Mouse (Mus musculus) embryonic facial prominence, embryonic 14.5 days (tissue): ENCODE data around the gene Ankrd35. TPM values are rescaled to one million over a fixed set of nuclear protein-coding genes. Genes with fewer than 3 reads are reported as not detected.
"Not testable (repeated sequence)": the region's sequence is repeated elsewhere in the genome, so short reads cannot be mapped to it uniquely, and the experiment has no call there.

Experiments used
- ATAC-seq: fragments of 200-750 bp; cut with Nextera tagmentation; 2 replicates; pipeline ENCODE4 v1.8.0; 2017; ENCODE audit warnings: low read depth, moderate number of reproducible peaks, moderate TSS enrichment
- DNase-seq: peaks from one replicate; pipeline ENCODE4 v3.0.0-alpha.2; 2015; ENCODE audit warnings: low spot score
- H3K27ac ChIP-seq: fragments of 300-500 bp; sonication (generic); replicated peaks from 2 replicates; pipeline ENCODE4 v1.5.1; 2014; ENCODE audit warnings: low read depth, mild to moderate bottlenecking, low read length, moderate library complexity
- H3K27me3 ChIP-seq: fragments of 300-500 bp; sonication (generic); replicated peaks from 2 replicates; pipeline ENCODE4 v1.6.1; 2014; ENCODE audit warnings: low read length; ENCODE audit not compliant: control insufficient read depth, insufficient read depth
- H3K36me3 ChIP-seq: fragments of 300-500 bp; sonication (generic); 2 replicates; pipeline ENCODE4 v1.6.1; 2014; ENCODE audit warnings: low read length, mixed read lengths; ENCODE audit not compliant: control insufficient read depth, insufficient read depth
- H3K4me1 ChIP-seq: fragments of 300-500 bp; sonication (generic); 2 replicates; pipeline ENCODE4 v1.6.1; 2014; ENCODE audit warnings: antibody characterized with exemption, low read length; ENCODE audit not compliant: control insufficient read depth, insufficient read depth
- H3K4me2 ChIP-seq: fragments of 300-500 bp; sonication (generic); 2 replicates; pipeline ENCODE4 v1.6.1; 2014; ENCODE audit warnings: low read depth, mild to moderate bottlenecking, low read length, moderate library complexity, mixed read lengths
- H3K4me3 ChIP-seq: fragments of 300-500 bp; sonication (generic); 2 replicates; pipeline ENCODE4 v1.5.1; 2014; ENCODE audit warnings: low read depth, mild to moderate bottlenecking, low read length
- H3K9ac ChIP-seq: fragments of 300-500 bp; sonication (generic); 2 replicates; pipeline ENCODE4 v1.6.1; 2014; ENCODE audit warnings: low read depth, mild to moderate bottlenecking, low read length, moderate library complexity, mixed read lengths
- H3K9me3 ChIP-seq: fragments of 300-500 bp; sonication (generic); 2 replicates; pipeline ENCODE4 v1.6.1; 2016; ENCODE audit warnings: low read length; ENCODE audit not compliant: control insufficient read depth
- WGBS: fragments of 180-500 bp; shearing (Covaris S2); extraction: QIAGEN DNeasy Blood & Tissue Kit; methylation state at CpG from one replicate; pipeline ENCODE4 v1.1.7; 2014; 5-methylcytosine and 5-hydroxymethylcytosine counted together
- polyA plus RNA-seq: library from polyadenylated mRNA; unstranded; fragments of >200 nt; fragmentation: Nextera tagmentation; extraction: Ambion mirVana; gene quantifications from 2 replicates; pipeline ENCODE4 v1.2.1, GENCODE M21; 2014

The Ankrd35 gene
- polyA plus RNA-seq, 1 experiment from 2014 or later: 3.6 TPM

DNA sequence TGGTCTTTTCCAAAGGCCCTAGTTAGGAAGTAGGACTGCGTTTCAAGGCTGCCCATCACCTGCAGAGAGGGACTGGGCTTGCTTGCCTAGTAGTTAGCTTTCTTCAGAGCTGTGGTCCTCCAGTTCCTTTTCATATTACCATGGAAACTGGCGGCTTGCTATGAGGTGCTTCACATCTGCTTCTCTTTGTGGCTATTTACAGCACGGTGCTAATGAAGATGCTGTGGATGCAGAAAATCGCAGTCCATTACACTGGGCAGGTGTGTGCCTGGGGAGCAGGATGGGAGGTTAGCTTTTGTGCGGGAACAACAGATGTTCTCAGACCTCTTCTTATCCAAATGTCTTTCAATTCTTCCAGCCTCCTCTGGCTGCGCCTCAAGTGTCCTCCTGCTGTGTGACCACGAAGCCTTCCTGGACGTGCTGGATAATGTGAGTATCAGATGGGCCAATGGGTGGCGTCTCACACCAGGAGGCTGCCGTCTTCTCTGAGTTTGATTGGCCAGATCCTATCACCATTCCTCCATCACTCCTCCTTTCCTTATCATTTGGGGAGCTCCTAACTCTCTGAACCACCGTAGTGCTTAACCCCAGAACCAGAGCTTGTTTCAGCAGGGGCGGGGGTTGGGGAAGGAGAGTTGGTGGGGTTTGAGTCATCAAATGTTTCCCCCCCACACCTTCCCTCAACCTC is 10.5 kb downstream of the Ankrd35 start:
- ATAC-seq (no peak), DNase-seq (no peak)
- Histone ChIP-seq H3K4me3 (no peak overlapping the region), H3K9ac (no peak overlapping the region), H3K36me3 (no peaks in the 10 kb centered on the region), H3K4me2 (no peak overlapping the region), H3K27me3 (no peaks in the 10 kb centered on the region; the same call in 1 of the 2 replicates), H3K9me3 (no peaks in the 10 kb centered on the region), H3K4me1 (no peaks in the 10 kb centered on the region), H3K27ac (no peak overlapping the region)
- 28% methylated on average over 12 of the region's 12 CpGs for WGBS

GRCm38 (mm10) chr3:96683496-96683895 is 13.6 kb downstream of the Ankrd35 start:
- Histone ChIP-seq H3K36me3 (no peaks in the 10 kb centered on the region), H3K9ac (no peak overlapping the region), H3K27me3 (no peaks in the 10 kb centered on the region; the same call in 1 of the 2 replicates), H3K27ac (no peak overlapping the region), H3K9me3 (no peaks in the 10 kb centered on the region), H3K4me1 (no peaks in the 10 kb centered on the region), H3K4me2 (no peak overlapping the region), H3K4me3 (no peak overlapping the region)
- WGBS: 81% methylated on average over 3 of the region's 3 CpGs
- no peak for ATAC-seq
- no peak for DNase-seq

DNA sequence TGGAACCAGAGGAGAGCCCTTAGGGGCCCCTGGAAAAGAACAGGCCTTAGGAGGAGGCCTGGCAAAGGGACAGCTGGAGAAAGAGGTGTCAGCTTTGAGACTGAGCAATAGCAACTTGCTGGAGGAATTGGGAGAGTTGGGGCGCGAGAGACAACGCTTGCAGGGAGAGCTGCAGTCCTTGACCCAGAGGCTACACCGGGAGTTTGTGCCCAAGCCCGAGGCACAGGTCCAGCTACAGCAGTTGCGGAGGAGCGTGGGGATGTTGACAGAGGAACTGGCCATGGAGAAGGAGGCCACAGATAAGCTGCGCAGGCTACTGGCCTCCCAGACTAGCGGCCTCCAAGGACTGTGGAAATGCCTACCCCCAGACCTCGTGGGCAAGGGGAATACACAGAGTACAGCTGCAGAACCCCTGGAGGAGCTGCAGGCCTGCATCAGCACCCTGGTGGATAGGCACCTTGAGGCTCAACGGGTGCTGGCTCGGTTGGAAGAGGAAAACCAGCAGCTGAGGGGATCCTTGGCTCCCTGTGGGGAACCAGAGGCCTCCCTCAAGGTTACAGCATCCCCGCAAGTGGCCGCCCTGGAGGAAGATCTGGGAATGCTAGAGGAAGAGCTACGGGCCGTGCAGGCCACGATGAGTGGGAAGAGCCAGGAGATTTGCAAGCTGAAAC is 14.4 kb downstream of the Ankrd35 start:
- DNase-seq (no peak), ATAC-seq (no peak)
- no peaks in the 10 kb centered on the region for H3K9me3 ChIP-seq
- H3K4me3 ChIP-seq: peak overlapping the region; percentile 30; the same call in 1 of the 2 replicates
- no peaks in the 10 kb centered on the region for H3K36me3 ChIP-seq
- peak overlapping the region; percentile 54 for H3K9ac ChIP-seq
- no peak overlapping the region for H3K27ac ChIP-seq
- H3K4me2 ChIP-seq: peak overlapping the region; percentile 54
- WGBS: 65% methylated on average over 17 of the region's 17 CpGs
- H3K4me1 ChIP-seq: no peaks in the 10 kb centered on the region
- no peaks in the 10 kb centered on the region; the same call in 1 of the 2 replicates for H3K27me3 ChIP-seq

DNA sequence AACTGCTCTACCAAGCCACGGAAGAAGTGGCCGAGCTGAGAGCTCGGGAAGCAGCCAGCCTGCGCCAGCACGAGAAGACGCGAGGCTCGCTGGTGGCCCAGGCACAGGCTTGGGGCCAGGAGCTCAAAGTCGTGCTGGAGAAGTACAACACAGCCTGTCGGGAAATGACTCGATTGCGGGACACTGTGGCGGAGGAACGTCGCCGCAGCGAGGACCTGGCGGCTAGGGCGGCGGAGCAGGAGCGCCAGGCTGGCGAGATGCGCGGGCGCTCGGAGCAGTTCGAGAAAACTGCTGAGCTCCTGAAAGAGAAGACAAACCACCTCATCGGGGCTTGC is 14.9 kb downstream of the Ankrd35 start:
- ATAC-seq (no peak), DNase-seq (no peak)
- Histone ChIP-seq H3K9me3 (no peaks in the 10 kb centered on the region), H3K4me1 (no peaks in the 10 kb centered on the region), H3K4me3 (peak overlapping the region; percentile 30), H3K4me2 (peak overlapping the region; percentile 54), H3K9ac (peak overlapping the region; percentile 54), H3K36me3 (no peaks in the 10 kb centered on the region), H3K27ac (no peak overlapping the region), H3K27me3 (no peaks in the 10 kb centered on the region; the same call in 1 of the 2 replicates)
- 31% methylated on average over 28 of the region's 28 CpGs for WGBS

DNA sequence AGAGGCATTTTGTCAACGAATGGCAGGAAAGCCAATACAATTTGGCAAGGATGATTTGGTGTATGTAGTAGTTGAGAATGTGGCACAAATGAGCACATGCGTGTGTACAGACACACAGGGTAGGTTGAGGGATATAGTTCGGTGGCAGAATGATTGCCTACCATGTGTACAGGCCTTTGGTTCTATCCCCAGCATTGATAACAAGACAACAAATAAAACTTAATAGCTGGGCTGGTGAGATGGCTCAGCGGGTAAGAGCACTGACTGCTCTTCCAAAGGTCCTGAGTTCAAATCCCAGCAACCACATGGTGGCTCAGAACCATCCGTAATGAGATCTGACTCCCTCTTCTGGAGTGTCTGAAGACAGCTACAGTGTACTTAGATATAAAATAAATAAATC is 16.1 kb downstream of the Ankrd35 start:
- DNase-seq, ATAC-seq, H3K27me3 ChIP-seq, H3K9me3 ChIP-seq, H3K9ac ChIP-seq, H3K36me3 ChIP-seq, H3K4me2 ChIP-seq, H3K27ac ChIP-seq, H3K4me3 ChIP-seq, H3K4me1 ChIP-seq: not testable (repeated sequence)
- WGBS: 96% methylated on average over 5 of the region's 5 CpGs

DNA sequence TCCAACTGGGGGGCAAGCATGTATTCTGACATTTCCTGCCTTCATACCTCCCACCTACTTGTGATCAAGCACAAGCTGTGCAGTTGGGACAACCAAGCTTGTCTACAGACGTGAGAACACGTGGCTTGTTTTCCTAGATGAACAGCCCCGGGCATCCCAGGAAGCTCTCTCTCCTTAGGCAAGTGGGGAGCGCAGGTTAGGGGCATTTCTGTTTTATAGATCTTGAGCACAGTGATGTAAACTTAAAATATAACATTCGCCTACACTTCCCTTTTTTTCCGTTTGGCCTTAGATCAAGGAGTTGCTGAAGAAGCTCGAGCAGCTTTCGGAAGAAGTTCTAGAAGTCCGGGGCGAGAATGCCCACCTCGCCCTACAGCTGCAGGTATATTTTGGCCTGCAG is 18.9 kb downstream of the Ankrd35 start:
- H3K4me2 ChIP-seq: no peak overlapping the region
- no peaks in the 10 kb centered on the region for H3K4me1 ChIP-seq
- no peak for ATAC-seq
- no peak overlapping the region for H3K27ac ChIP-seq
- H3K9me3 ChIP-seq: no peaks in the 10 kb centered on the region
- H3K27me3 ChIP-seq: no peaks in the 10 kb centered on the region; the same call in 1 of the 2 replicates
- 77% methylated on average over 11 of the region's 11 CpGs for WGBS
- H3K36me3 ChIP-seq: no peaks in the 10 kb centered on the region
- no peak overlapping the region for H3K4me3 ChIP-seq
- H3K9ac ChIP-seq: no peak overlapping the region
- no peak for DNase-seq

DNA sequence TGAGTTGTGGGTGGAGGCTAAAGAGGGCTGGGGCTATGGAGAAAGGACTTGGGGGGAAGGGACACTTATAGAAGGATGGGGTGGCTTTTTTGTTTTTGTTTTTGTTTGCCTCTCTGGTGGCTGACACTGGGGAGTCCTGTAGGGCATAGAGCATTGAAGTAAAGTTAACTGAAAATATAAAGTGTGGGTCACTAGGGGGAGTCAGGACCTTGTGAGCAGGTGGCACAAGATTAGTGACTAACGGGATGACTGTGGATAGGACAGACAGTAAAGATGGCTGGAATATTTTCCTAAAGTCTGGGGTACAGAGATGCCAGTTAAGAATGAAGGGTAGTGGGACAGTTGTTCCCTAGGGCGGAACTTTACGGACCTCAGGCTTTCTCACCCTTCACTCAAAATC is 20.4 kb downstream of the Ankrd35 start:
- no peaks in the 10 kb centered on the region for H3K36me3 ChIP-seq
- 44% methylated on average over 3 of the region's 3 CpGs for WGBS
- H3K9me3 ChIP-seq: no peaks in the 10 kb centered on the region
- no peak overlapping the region for H3K4me3 ChIP-seq
- DNase-seq (no peak), ATAC-seq (no peak)
- no peaks in the 10 kb centered on the region for H3K27me3 ChIP-seq
- H3K4me2 ChIP-seq: no peak overlapping the region
- no peaks in the 10 kb centered on the region for H3K4me1 ChIP-seq
- no peak overlapping the region for H3K9ac ChIP-seq
- H3K27ac ChIP-seq: no peak overlapping the region

GRCm38 (mm10) chr3:96692506-96692905 is 22.6 kb downstream of the Ankrd35 start:
- Histone ChIP-seq H3K9me3 (no peaks in the 10 kb centered on the region), H3K4me2 (no peak overlapping the region), H3K9ac (no peak overlapping the region), H3K27me3 (no peaks in the 10 kb centered on the region), H3K4me1 (0 out of 2 replicates have a peak, but pooled peaks cover 6% of the 10 kb centered on the region), H3K27ac (no peak overlapping the region), H3K4me3 (no peak overlapping the region), H3K36me3 (no peaks in the 10 kb centered on the region)
- DNase-seq (peak; percentile 56), ATAC-seq (no peak)
- WGBS: 13% methylated on average over 3 of the region's 3 CpGs

DNA sequence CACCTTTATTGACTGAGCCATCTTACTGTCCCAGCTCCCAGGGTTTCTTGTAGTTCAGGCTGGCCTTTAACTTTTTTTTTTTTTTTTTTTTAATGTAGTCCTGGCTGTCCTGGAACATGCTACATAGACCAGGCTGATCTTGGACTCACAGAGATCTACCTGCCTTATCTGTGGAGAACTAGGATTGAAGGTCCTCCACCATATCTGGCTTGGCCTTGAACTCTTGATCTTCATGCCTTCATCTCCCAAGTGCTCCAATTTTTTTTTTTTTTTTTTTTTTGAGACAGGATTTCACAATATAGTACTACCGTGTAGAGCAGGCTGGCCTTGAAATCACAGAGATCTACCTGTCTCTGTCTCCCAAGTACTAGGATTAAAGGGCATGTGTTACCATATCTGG is 23.6 kb downstream of the Ankrd35 start:
- Histone ChIP-seq H3K27ac (no peak overlapping the region), H3K9ac (no peak overlapping the region), H3K27me3 (no peaks in the 10 kb centered on the region), H3K9me3 (no peaks in the 10 kb centered on the region), H3K4me1 (peaks cover 13% of the 10 kb centered on the region; the same call in 1 of the 2 replicates), H3K36me3 (no peaks in the 10 kb centered on the region), H3K4me2 (no peak overlapping the region), H3K4me3 (no peak overlapping the region)
- no peak for ATAC-seq
- DNase-seq: no peak
- 86% methylated on average over 1 of the region's 1 CpGs for WGBS
